Mouse (Mus musculus): ENCODE measurements around the gene Egr4. TPM values are rescaled to one million over a fixed set of nuclear protein-coding genes. Genes with fewer than 3 reads are reported as not detected.

Egr4 gene
- total and polyA plus RNA-seq, 3 experiments, result not detected

DNA sequence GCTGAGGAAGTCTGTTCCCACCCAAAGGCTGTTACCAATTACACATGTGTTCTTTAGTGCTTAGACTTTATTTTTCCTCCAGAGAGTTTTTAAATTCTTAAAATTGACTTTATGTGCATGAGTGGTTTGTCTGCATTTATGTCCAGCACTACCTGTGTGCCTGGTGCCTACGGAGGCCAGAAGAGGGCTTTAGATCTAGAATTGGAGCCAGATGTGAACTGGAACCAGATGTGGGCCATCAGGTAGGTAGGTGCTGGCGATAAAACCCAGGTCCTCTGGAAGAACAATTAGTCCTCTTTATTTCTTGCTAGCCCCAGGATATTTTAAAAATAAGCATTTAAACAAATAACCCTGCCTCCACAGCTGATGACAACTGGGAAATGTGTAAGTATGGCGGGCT is 21.8 kb downstream of the Egr4 start:
- DNase-seq (ENCODE audit: extremely low read depth), result no peak
- H3K4me3 ChIP-seq (replicated peaks in 1 of 3; ENCODE audit: low read depth in 2 of 3, low read length in 2 of 3, poor library complexity in 1 of 3), result no peak overlapping the region
- dilution Hi-C loops (cut with MboI; ENCODE audit: extremely low pct_ligation_motif_present, extremely low pct_unique_long_range_greater_than_20kb, low sequenced_read_pairs), result no loop called here

DNA sequence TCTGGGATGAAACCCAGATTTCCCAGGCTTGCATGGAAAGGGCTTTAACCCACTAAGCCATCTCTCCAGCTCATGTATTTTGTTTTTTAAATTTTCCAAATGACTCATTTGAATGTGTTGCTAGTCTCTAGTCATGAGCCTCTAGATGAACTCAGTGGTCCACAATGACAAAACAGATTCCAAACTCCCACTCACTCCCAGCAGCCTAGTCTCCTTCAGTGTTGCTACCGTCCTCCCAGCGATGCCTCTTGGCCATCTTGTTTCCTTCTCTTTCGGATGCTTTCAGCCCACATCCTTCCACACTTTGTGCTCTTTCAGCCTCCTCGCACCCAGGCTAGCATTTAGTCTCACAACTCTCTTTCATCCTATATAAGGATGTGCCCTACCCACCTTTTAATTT is 23.1 kb downstream of the Egr4 start:
- no peak for DNase-seq (ENCODE audit: extremely low read depth)
- in situ Hi-C loops (cut with MboI; ENCODE audit: low pct_ligation_motif_present, low pct_unique_long_range_greater_than_20kb, low sequenced_read_pairs), result no loop called here
- no peak for TF ChIP-seq SMC3 (IDR thresholded peaks at IDR 0.05; ENCODE audit: low read depth, low read length)
- no peak for TF ChIP-seq POLR2AphosphoS2 (IDR thresholded peaks at IDR 0.05; ENCODE audit: low read depth, low read length)
- TF ChIP-seq ELF1 (IDR thresholded peaks at IDR 0.05; ENCODE audit: low read depth, low read length), result no peak
- TF ChIP-seq CTCF (conservative IDR thresholded peaks at IDR 0.05 in 1 of 2, IDR thresholded peaks at IDR 0.05 in 1 of 2; ENCODE audit: low read depth in 2 of 2, low read length in 2 of 2), result no peak
- TF ChIP-seq RCOR1 (conservative IDR thresholded peaks at IDR 0.05; ENCODE audit: low read depth, low read length), result no peak
- Histone ChIP-seq H3K9ac (ENCODE audit: insufficient read depth, low read depth) (no peak overlapping the region), H3K4me2 (ENCODE audit: insufficient read depth, low read depth, poor library complexity, severe bottlenecking) (no peak overlapping the region), H3K27ac (ENCODE audit: insufficient read depth, low read depth) (no peak overlapping the region), H3K4me3 (replicated peaks in 1 of 3; ENCODE audit: low read depth in 2 of 3, low read length in 2 of 3, poor library complexity in 1 of 3) (no peak overlapping the region), H3K27me3 (replicated peaks) (peaks cover 42% of the 10 kb centered on the region), H3K36me3 (replicated peaks in 1 of 2; ENCODE audit: control insufficient read depth in 1 of 2, insufficient read depth in 1 of 2, low read length in 1 of 2) (no peaks in the 10 kb centered on the region), H3K4me1 (ENCODE audit: control insufficient read depth in 1 of 2, insufficient read depth in 2 of 2) (peaks cover 0 to 2% of the 10 kb centered on the region in 2 experiments; a peak in 1 of 4 replicates), H3K79me2 (replicated peaks; ENCODE audit: control insufficient read depth, extremely low read depth, insufficient read depth, poor library complexity, severe bottlenecking) (no peaks in the 10 kb centered on the region), H3K9me3 (replicated peaks; ENCODE audit: low read length) (no peaks in the 10 kb centered on the region)
- dilution Hi-C loops (cut with MboI; ENCODE audit: extremely low pct_ligation_motif_present, extremely low pct_unique_long_range_greater_than_20kb, low sequenced_read_pairs), result no loop called here

More for the DNA sequence above, 21.8 kb downstream of the Egr4 start:
- TF ChIP-seq CHD1 (IDR thresholded peaks at IDR 0.05; ENCODE audit: low read depth, low read length), result no peak
- TF ChIP-seq ETS1 (conservative IDR thresholded peaks at IDR 0.05; ENCODE audit: low read depth, low read length), result no peak
- no peak for TF ChIP-seq PAX5 (IDR thresholded peaks at IDR 0.05; ENCODE audit: low read length)
- no peak for TF ChIP-seq SMC3 (IDR thresholded peaks at IDR 0.05; ENCODE audit: low read depth, low read length)
- no peak overlapping the region for H3K4me2 ChIP-seq (ENCODE audit: insufficient read depth, low read depth, poor library complexity, severe bottlenecking)
- no peak overlapping the region for H3K27ac ChIP-seq (ENCODE audit: insufficient read depth, low read depth)
- no peak overlapping the region for H3K9ac ChIP-seq (ENCODE audit: insufficient read depth, low read depth)
- H3K4me1 ChIP-seq (ENCODE audit: control insufficient read depth in 1 of 2, insufficient read depth in 2 of 2), result peaks cover 0 to 2% of the 10 kb centered on the region in 2 experiments; a peak in 1 of 4 replicates
- in situ Hi-C loops (cut with MboI; ENCODE audit: low pct_ligation_motif_present, low pct_unique_long_range_greater_than_20kb, low sequenced_read_pairs), result no loop called here
- peaks cover 48% of the 10 kb centered on the region for H3K27me3 ChIP-seq (replicated peaks)
- H3K9me3 ChIP-seq (replicated peaks; ENCODE audit: low read length), result no peaks in the 10 kb centered on the region
- H3K36me3 ChIP-seq (replicated peaks in 1 of 2; ENCODE audit: control insufficient read depth in 1 of 2, insufficient read depth in 1 of 2, low read length in 1 of 2), result no peaks in the 10 kb centered on the region
- H3K79me2 ChIP-seq (replicated peaks; ENCODE audit: control insufficient read depth, extremely low read depth, insufficient read depth, poor library complexity, severe bottlenecking), result no peaks in the 10 kb centered on the region

DNA sequence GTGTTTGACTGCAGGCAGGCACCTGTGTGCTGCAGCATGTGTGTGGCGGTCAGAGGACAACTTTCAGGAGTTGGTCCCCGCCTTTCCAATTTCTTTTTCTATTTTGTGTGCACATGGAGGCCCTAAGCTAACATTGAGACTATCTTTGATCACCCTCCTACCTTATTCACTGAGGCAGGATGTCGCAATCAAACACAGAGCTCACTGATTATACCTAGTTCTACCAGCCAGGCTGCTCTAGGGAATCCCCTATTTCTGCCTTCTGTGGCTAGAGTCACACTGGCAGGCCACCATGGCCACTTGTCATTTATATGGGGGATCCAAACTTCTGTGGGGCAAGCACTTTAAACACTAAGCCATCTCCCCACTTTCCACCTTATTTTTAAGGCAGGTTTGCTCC is 23.7 kb downstream of the Egr4 start:
- no peaks in the 10 kb centered on the region for H3K9me3 ChIP-seq (replicated peaks; ENCODE audit: low read length)
- dilution Hi-C loops (cut with MboI; ENCODE audit: extremely low pct_ligation_motif_present, extremely low pct_unique_long_range_greater_than_20kb, low sequenced_read_pairs), result no loop called here
- no peak overlapping the region for H3K27ac ChIP-seq (ENCODE audit: insufficient read depth, low read depth)
- H3K4me3 ChIP-seq (replicated peaks in 1 of 3; ENCODE audit: low read depth in 2 of 3, low read length in 2 of 3, poor library complexity in 1 of 3), result no peak overlapping the region
- TF ChIP-seq KAT2A (IDR thresholded peaks at IDR 0.05; ENCODE audit: insufficient replicate concordance, low read length), result no peak
- H3K9ac ChIP-seq (ENCODE audit: insufficient read depth, low read depth), result no peak overlapping the region
- peaks cover 38% of the 10 kb centered on the region for H3K27me3 ChIP-seq (replicated peaks)
- H3K4me1 ChIP-seq (ENCODE audit: control insufficient read depth in 1 of 2, insufficient read depth in 2 of 2), result peaks cover 0 to 2% of the 10 kb centered on the region in 2 experiments; a peak in 1 of 4 replicates
- H3K4me2 ChIP-seq (ENCODE audit: insufficient read depth, low read depth, poor library complexity, severe bottlenecking), result no peak overlapping the region
- H3K79me2 ChIP-seq (replicated peaks; ENCODE audit: control insufficient read depth, extremely low read depth, insufficient read depth, poor library complexity, severe bottlenecking), result no peaks in the 10 kb centered on the region
- DNase-seq (ENCODE audit: extremely low read depth), result no peak
- no peaks in the 10 kb centered on the region for H3K36me3 ChIP-seq (replicated peaks in 1 of 2; ENCODE audit: control insufficient read depth in 1 of 2, insufficient read depth in 1 of 2, low read length in 1 of 2)
- in situ Hi-C loops (cut with MboI; ENCODE audit: low pct_ligation_motif_present, low pct_unique_long_range_greater_than_20kb, low sequenced_read_pairs), result no loop called here

Data from CH12.LX (cell line).